Mouse (Mus musculus) telencephalon, adult 2 months (tissue): ENCODE measurements around the gene Bri3bp.
A peak's percentile ranks its signal among the peaks of the same experiment; 100 is the strongest.

ENCODE experiments used
- DNase-seq: peaks from one replicate; pipeline ENCODE4 v3.0.0-alpha.2; 2011; ENCODE audit warnings: low read depth, low spot score

Bri3bp gene

DNA sequence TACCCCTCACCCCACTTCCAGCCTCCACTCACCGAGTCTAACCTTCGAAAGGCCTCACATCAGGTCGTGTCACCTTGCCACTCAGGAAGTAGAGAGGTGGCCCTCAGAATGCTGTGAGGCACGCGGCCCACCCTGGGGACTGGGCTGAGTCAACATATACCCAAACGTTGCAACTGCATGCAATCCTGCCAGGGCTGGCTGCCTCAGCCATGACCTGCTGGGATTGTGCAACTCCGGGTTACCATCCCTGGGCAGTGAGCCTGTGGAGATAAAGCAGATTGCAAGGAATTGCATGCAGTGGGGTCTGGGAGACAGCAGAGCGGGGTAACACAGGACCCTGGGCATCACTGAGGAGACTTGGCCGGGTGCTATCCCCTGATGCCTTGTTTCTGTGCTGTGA lies 11.2 kb downstream of the Bri3bp start:
- DNase-seq: no peak

DNA sequence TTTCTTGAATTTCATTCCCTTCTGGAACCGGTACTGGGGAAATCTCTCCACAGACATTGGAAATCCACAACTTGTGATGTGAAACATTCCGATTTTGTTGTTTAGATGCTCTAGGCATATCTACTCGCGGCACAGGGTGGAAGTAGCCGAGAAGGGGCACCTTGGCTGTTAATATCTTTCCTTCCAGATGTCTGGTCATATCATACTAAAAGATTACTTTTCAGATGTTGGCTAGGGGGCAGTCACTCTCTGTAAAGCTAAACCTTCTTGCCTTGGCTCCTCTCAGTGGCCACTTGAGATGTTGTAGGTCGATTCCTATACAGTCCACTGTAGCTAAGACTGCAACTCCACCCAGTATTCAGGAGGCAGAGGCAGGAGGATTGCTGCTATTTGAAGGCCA lies 14.7 kb downstream of the Bri3bp start:
- no peak for DNase-seq

DNA sequence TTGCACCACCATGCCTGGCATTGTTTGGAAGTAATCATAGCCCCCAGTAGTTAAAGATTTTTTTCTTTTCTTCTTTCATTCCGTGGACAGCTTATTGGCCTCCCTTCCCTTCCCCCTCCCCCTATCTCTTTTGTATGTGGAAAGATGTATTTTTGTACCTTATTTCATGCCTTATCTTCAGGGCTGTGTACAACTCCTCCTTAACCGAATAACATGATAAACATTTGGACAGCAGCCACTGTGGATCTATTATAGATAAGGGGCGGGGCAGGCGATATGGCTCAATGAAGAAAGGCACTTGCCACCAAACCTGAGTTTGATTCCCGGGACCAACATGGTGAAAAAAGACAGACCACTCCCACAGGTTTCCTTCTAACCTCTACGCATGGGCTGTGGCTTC lies 16.2 kb downstream of the Bri3bp start:
- DNase-seq: no peak

DNA sequence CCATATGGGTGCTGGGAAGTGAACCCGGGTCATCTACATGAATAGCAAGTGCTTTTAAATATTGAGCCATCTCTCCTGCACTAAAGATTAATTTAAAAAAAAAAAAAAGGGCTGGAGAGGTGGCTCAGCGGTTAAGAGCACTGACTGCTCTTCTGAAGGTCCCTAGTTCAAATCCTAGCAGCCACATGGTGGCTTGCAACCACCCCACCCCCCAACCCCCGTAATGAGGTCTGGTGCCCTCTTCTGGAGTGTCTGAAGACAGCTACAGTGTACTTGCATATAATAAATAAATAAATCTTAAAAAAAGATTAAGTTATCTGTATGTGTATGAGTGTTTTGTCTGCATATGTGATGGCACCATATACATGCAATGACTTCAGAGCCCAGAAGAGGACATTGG lies 19.2 kb downstream of the Bri3bp start:
- DNase-seq: no peak

DNA sequence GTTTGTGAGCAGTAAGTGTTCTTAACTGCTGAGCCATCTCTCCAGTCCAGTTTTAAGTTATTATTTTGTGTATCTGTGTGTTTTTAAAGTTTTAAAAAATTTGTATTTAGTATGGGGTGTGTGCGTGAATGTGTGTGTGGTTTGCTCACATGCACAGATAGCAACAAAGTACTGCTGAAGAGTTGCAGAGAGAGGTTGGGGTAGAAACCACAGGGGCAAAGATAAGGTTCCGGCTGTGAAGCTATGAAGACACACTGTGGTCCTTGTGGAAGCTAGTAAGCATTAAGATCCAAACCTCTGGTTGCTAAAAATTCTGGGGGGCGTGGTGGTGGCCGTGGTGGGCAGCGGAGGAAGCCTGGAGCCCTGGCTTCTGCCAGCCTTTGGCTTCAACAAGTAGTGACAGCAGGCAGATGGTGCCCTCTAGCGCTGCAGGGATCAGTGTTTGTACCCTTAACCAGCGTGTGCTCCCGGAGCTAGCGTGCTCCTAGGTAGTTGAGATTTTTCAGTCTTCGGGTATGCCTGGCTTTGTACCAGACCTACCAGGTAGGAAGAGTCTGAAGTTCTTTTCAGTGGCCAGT lies 20.6 kb downstream of the Bri3bp start:
- no peak for DNase-seq

DNA sequence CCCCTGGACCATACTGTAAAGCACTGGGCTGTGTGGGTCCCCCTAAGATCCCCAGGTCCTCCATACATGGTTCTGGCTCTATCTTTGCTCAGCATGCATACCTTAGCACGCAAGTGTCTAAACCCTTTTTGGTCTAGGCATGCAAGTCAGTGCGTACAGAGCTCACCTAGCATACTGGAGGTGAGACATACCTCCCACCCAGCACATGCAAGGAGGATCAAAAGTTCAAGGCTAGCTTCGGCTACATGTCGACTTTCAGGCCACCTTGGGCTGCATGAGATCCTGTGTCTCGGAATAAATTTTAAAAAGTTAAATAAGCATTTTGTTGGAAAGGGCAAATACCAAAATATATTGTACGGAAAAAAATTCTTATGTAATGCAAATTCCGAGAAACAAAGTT lies 23.8 kb downstream of the Bri3bp start:
- DNase-seq: no peak

DNA sequence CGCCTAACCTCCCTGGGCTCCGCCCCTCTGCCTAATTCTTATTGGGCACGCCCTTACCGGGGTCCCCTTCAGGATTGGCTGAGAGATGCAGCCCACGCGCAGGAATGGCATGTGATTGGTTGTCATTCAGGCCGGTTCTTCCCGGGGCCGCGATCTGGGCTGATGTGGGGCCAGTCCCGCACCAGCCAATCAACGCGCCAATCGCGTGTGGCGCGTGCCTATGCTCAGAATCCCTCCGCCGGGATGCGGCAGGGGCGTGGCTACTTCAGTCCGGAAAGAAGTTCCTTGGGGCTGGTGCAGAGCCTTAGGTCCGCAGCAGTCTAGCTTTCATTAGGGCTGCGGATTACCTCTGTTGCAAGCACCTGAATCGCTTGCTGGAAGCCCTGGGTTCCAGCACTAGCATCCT lies 24.3 kb downstream of the Bri3bp start:
- peak; percentile 98 for DNase-seq

DNA sequence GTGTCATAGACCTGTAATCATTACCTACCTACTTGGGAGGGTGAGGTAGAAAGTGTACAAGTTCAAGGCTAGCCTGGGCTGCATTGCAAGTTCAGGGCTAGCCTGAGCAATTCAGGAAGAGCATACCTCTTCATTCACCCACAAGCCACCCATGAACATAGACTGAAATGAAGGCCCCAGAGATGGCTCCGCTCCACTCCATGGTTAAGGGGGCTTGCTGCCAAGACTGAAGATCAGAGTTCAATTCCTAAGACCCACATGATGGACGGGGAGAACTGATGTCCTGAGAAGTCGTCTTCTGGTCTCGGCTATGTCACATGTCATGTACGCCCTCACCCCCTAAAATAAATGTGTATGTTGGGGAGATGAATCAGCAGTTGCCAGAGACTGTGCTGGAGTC lies 25.1 kb downstream of the Bri3bp start:
- no peak for DNase-seq

DNA sequence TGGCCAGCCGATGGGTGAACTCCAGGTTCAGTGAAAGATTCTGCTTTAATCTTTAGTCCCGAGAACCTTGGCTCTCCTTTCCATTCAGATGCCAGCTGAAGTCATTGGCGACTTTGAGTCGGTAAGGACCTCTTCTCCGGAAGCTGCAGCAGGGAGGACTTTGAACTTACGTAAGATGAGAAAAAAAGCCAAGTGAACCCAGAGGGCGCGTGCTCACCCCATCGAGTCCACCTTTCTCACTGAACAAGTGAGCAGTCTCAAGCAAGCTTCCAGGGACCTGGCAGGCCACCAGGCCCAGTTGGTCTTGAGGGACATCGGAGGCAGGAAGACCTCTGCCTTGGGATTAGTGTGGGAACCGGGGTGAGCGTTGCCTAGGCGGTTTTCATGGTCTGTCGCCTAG lies 25.9 kb downstream of the Bri3bp start:
- DNase-seq: no peak

DNA sequence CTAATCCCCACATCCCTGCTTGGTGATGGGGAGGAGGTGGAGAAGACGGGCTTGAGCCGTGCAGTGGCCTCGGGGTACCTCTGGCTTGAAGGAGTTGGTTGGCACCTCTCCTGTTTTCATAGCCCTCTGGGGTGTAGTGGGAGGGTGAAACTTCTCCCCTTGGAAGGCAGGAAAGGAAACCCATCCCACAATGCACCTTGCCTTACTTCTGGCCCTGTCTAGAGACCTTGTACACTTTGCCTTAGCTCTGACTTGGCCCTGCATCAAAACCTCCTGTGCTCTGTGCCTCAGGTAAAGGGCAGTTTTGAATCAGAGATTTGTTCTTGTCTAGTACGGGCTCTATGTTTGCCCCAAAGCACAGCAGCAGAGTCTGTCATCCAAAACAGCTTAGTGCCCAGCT lies 29.3 kb downstream of the Bri3bp start:
- no peak for DNase-seq

DNA sequence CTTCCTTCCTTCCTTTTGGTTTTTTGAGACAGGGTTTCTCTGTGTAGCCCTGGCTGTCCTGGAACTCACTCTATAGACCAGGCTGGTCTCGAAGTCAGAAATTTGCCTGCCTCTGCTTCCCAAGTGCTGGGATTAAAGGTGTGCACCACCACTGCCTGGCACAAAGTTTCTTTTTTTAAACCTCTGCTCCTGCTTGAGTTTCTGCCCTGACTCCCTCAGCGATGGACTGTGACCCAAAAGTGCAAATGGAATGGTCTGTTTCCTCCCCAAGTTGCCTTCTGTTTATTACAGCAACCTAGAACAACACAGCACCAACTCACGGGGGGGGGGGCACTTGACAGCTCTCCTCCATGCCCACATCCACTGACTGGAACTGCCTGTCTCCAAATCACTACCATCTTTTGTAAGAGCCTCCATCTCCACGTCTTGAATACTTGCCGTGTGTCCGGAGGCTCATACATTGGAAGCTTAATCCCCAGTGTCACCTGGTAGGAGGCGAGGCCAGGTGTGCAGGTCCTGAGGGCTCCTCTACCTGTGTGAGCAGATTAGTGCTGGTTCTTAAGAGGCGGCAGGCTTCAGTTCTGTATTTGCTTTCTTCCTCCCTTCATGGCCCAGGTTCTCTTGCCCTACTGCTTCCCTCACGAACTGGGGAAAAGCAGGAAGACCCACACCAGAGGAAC lies 31.6 kb downstream of the Bri3bp start:
- no peak for DNase-seq

DNA sequence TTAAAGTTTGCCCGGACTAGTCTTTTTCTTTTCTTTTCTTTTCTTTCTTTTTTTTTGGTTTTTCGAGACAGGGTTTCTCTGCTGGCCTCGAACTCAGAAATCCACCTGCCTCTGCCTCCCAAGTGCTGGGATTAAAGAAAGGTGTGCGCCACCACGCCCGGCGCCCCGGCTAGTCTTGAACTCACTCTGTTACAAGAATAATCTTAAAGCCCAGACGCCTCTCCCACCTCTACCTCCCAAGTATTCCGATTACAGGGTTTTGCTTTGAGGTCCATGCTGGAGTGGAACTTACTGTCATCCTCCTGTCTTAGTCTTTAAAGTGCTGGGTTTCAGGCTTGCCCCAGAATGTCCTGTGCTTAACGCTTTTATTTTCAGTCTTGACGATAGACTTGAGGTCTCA lies 33.7 kb downstream of the Bri3bp start:
- no peak for DNase-seq

DNA sequence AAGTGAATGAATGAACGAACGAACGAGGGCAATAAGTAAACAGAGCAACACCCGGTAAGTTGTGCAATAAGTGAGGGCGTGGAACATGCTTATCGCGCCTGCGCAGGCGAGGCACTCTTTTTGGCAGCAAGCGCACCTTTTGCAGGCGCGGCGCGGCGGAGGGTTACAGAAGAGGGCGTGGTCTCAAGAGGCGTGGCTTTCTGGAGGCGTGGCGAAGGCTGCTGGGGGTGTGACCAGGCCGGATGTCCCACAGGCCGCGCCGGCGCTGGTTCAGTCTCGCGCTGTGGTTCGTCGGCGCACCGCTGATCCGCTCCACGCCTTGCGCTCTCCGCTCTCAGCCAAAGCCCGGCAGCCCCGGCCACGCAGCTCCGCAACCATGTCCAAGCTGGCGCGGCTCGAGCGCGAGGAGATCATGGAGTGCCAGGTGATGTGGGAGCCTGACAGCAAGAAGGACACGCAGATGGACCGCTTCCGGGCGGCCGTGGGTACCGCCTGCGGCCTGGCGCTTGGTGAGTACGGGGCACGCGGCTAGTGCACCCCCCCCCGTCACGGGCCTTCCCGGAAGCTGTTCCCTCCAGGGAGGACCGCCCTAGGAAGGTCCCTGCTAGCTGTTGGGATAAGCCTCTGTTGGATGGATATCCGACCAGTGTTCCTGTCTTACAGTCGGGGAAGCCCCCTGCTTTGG lies 34.4 kb downstream of the Bri3bp start, which contains the start of gene Aacs:
TSS of gene Aacs (plus strand) at position 214 of the 685 bp plus-strand sequence.
- DNase-seq: peak; percentile 97

DNA sequence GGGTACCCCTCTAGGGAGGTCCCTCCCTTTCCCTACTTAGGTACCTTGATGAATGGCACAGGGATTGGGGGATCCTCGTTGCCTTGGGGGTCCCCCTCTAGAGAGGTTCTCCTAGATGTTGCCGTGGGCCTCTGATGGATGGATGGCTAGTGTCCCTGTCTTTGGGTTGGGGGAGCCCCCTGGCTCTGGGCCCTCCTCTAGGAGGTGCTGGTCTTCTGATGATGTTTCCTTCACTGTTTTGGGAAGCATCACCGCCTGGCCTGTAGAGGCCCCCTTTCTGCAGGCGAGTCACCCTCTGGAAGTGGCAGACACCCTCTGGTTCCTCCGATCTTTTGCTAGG lies 34.9 kb downstream of the Bri3bp start:
- no peak for DNase-seq

DNA sequence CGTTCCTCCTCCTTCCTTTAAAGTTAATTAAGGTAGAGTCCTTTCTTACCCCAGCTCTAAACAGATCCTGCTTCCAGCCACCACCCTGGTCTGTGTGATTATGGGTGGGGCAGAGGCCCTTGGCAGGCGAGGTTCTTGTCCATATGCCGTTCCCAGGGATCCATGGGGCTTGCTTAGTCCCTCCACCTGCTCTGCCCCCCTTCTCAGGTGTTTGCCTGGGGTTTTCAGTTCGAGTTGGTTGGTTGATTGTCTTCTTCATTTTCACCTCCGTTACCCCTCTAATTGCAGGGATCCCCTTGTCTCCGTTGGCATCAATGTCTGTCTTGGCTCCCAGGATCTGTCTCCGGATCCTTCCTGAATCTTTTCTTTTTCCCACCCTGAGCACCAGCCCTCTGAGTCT lies 35.4 kb downstream of the Bri3bp start:
- no peak for DNase-seq

DNA sequence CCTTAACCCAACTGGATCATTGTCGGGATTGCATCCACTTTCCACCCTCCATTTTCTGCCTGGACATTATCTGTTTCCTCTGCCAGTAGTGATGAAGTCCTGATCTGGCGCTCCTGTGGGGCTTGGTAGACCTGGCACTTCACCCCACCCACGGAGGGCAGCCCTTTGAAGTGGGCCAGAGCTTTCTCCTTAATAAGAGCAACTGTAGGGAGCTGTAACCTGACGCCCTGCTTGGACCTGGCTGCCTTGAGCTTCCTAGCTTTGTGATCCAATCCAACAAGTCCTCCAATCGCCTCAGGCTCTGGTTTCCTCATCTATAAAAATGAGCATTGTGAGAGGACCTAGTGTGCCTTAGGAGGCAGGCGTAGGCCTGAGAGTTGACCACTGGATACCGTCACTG lies 36.2 kb downstream of the Bri3bp start:
- no peak for DNase-seq

DNA sequence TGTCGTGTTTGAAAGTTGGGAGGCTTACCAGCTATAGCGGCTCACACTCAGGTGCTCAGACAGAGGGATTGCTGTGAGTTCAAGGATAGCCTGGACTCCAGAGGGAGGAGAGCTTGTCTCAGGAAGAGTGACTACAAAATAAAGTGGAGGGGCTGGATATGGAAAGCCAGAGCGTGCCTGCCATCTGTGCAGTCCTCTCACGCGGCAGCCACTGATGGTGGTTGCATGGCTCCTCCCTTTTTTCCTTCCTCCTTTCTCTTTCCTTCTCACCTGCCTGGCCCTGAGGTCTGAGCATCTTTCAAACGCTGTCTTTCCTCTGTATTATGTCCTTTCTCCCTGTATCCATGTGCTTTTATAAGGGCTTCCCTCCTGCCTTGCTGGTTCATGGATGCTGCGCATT lies 36.7 kb downstream of the Bri3bp start:
- no peak for DNase-seq

DNA sequence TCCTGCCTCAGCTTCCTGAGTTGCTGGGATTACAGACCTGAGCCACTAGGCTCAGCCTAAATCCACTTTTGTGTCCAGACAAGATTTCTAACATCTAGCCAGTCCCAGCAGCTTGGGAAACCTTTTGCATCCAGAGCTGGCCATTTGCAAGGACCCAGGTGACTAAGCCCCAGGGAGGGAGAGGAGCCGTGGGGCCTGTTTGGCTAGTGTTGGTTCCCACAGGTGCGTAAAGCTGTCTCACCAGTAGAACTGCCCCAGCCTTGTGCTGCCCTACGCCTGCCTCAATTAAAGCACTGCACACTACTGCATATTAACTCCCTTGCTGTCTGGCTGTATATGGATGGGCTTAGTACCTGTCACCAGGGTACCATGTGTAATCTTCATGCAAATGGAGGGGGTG lies 38.0 kb downstream of the Bri3bp start:
- DNase-seq: no peak

DNA sequence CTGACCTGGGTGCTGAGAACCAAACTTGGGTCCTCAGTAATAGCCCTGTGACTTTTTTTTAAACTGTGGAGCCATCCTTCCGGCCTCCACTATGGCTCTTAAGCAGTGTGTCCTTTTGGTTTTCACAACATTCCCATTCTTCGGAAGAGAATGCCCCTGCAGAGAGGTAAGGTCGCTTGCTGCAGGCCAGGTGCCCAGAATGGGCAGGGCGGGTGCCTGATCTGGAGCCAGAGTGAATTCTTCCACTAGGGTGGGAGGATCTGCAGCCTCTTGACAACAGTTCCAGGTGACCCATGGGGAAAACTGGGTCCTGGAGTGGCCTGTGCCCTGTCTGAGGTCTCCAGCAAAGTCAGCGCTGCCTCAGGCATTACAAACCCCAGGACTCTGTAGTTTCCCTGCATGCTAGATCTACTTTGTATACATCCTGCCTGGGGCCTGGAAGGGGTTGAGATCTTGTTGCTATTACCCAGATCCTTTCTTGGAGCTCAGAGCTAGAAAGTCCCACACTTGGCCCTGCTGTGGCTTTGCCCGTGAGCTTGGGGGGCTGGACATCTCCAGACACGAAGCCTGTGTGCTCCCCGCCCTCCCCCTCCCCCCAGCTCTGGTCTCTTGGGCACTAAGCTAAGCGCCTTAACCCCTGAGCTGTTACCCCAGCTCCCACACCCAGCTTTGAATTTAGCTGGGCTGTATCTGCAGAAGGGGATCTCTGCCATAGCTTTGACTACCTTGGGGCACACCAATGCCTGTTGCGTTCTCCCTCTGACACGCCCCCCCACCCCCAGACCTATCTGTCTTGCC lies 39.3 kb downstream of the Bri3bp start:
- no peak for DNase-seq

DNA sequence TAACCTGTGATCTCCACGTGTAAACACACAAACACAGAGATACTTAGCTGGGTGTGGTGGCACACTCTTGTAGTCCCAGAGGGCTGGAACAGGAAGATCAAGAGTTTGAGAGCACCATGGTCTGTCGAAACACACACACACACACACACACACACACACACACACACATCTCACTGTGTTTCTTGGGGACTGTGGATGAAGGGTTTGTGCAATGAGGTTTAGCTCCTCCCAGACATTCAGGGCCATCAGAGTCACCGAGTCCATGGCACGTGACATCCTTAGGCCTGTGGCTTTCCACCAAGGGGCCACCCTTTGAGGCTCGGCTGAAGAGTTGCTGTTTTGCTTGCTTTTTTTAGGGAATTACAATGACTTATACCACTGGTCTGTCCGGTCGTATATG lies 41.1 kb downstream of the Bri3bp start:
- no peak for DNase-seq

DNA sequence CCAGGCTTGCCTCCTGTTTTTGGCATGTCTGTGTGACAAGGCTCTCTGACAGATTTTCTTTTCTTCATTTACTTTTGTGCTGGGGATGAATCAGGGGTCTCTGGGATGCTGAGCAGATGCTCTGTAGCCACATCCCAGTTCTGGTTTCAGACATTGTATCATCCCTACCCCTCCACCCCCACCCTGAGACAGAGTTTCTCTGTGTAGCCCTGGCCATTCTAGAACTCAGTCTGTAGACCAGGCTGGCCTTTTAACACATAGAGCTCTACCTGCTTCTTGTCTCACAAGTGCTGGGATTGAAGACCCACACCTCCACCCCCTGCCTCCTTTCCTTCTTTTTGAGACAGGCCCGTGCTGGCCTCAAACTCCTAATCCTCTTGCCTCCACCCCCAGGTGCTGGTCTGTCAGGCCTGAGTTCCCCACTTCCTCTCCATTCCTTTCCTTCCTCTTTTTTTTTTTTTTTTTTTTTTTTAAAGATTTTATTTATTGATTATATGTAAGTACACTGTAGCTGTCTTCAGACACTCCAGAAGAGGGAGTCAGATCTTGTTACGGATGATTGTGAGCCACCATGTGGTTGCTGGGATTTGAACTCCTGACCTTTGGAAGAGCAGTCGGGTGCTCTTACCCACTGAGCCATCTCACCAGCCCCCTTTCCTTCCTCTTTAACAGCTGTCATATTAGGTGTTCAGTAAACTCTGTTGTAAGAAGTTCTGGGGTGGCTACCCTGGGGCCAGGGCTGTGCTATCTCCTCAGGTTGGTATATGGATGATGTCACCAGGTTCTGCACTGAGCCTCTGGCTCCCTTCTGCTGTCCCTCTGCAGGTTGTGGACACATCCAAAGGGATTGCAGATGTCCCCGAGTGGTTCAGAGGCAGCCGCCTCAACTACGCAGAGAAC lies 42.6 kb downstream of the Bri3bp start:
- no peak for DNase-seq
